Mouse (Mus musculus) erythroblast, embryonic 14.5 days (primary cell): ENCODE measurements around the gene Cep78.

Experiments used
- GATA1 ChIP-seq: IDR thresholded peaks from 2 replicates; pipeline ENCODE4 v1.6.1; 2012; ENCODE audit warnings: low read length, inconsistent platforms, mixed read lengths
- TAL1 ChIP-seq: IDR thresholded peaks from 3 replicates; pipeline ENCODE4 v1.6.1; 2012; ENCODE audit warnings: low read length, inconsistent platforms, mixed read lengths

DNA sequence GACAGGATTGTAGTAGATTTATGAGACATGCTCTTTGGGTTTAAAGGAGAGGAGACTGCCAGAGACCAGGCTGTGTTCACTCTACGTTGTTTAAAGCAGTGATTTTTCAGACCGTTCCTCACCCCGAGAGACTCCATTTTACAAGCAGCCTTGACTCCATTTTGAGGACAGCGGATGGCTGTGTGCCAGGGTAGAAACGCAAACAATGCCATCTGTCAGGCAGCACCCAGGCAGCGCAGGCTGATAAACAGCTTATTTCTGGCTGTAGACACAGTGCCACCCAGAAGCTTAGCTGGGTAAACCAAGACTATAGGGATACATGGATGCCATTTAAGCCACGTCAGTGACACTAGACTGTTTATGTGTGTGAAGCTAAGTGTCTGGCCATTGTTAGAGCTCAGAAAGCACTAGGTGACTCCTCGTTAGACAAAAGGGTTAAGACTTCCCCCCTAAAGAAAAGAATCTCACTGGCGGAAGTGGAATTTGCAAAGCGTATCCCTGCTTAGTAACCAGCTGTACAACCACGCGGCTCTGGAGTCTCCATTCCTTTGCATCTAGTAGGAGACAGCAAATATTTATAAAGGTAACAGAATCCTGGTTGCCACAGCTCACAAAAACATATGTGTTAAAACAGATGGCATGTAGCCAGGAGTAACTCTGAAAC, 12.2 kb upstream of the Cep78 start:
- no peak for TF ChIP-seq GATA1
- TF ChIP-seq TAL1 = no peak
